Mouse (Mus musculus): ENCODE results near the gene Dzip1. TPM values are rescaled to one million over a fixed set of nuclear protein-coding genes. Genes with fewer than 3 reads are reported as not detected.
A peak's percentile ranks its signal among the peaks of the same experiment; 100 is the strongest.

The Dzip1 gene
- polyA plus RNA-seq, 1 experiment = 142 TPM

- peak; percentile 58 for DNase-seq (ENCODE audit: low read depth)
- TF ChIP-seq CTCF (IDR thresholded peaks at IDR 0.05; ENCODE audit: borderline replicate concordance, extremely low read depth, insufficient read depth, insufficient read length) = no peak
- no peak for TF ChIP-seq POLR2A (IDR thresholded peaks at IDR 0.05; ENCODE audit: borderline replicate concordance, extremely low read depth, insufficient read depth, insufficient read length, poor library complexity, severe bottlenecking)
Observed at GRCm38 (mm10) chr14:118922251-118922650, 3.0 kb downstream of the Dzip1 start.

GRCm38 (mm10) chr14:118920654-118921053 is 4.6 kb downstream of the Dzip1 start:
- no peak for DNase-seq (ENCODE audit: low read depth)
- TF ChIP-seq CTCF (IDR thresholded peaks at IDR 0.05; ENCODE audit: borderline replicate concordance, extremely low read depth, insufficient read depth, insufficient read length) (no peak), POLR2A (IDR thresholded peaks at IDR 0.05; ENCODE audit: borderline replicate concordance, extremely low read depth, insufficient read depth, insufficient read length, poor library complexity, severe bottlenecking) (no peak)

- TF ChIP-seq CTCF (IDR thresholded peaks at IDR 0.05; ENCODE audit: borderline replicate concordance, extremely low read depth, insufficient read depth, insufficient read length) (peak; percentile 57; the same call in 1 of the 2 replicates), POLR2A (IDR thresholded peaks at IDR 0.05; ENCODE audit: borderline replicate concordance, extremely low read depth, insufficient read depth, insufficient read length, poor library complexity, severe bottlenecking) (no peak)
- DNase-seq (ENCODE audit: low read depth) = peak; percentile 56
Observed at GRCm38 (mm10) chr14:118919025-118919424, 6.2 kb downstream of the Dzip1 start.

- no peak for DNase-seq (ENCODE audit: low read depth)
- TF ChIP-seq POLR2A (IDR thresholded peaks at IDR 0.05; ENCODE audit: borderline replicate concordance, extremely low read depth, insufficient read depth, insufficient read length, poor library complexity, severe bottlenecking) (no peak), CTCF (IDR thresholded peaks at IDR 0.05; ENCODE audit: borderline replicate concordance, extremely low read depth, insufficient read depth, insufficient read length) (no peak)
Observed at GRCm38 (mm10) chr14:118913651-118914050, 11.6 kb downstream of the Dzip1 start.

- DNase-seq (ENCODE audit: low read depth) = no peak
- no peak for TF ChIP-seq CTCF (IDR thresholded peaks at IDR 0.05; ENCODE audit: borderline replicate concordance, extremely low read depth, insufficient read depth, insufficient read length)
- TF ChIP-seq POLR2A (IDR thresholded peaks at IDR 0.05; ENCODE audit: borderline replicate concordance, extremely low read depth, insufficient read depth, insufficient read length, poor library complexity, severe bottlenecking) = no peak
Observed at GRCm38 (mm10) chr14:118911521-118911920, 13.7 kb downstream of the Dzip1 start.

- peak; percentile 67; the same call in 1 of the 2 replicates for TF ChIP-seq CTCF (IDR thresholded peaks at IDR 0.05; ENCODE audit: borderline replicate concordance, extremely low read depth, insufficient read depth, insufficient read length)
- no peak for TF ChIP-seq POLR2A (IDR thresholded peaks at IDR 0.05; ENCODE audit: borderline replicate concordance, extremely low read depth, insufficient read depth, insufficient read length, poor library complexity, severe bottlenecking)
- peak; percentile 70 for DNase-seq (ENCODE audit: low read depth)
Observed at GRCm38 (mm10) chr14:118910332-118911222, 14.7 kb downstream of the Dzip1 start.

GRCm38 (mm10) chr14:118909872-118910271 is 15.4 kb downstream of the Dzip1 start:
- DNase-seq (ENCODE audit: low read depth) = no peak
- TF ChIP-seq CTCF (IDR thresholded peaks at IDR 0.05; ENCODE audit: borderline replicate concordance, extremely low read depth, insufficient read depth, insufficient read length) = no peak
- TF ChIP-seq POLR2A (IDR thresholded peaks at IDR 0.05; ENCODE audit: borderline replicate concordance, extremely low read depth, insufficient read depth, insufficient read length, poor library complexity, severe bottlenecking) = no peak

- DNase-seq (ENCODE audit: low read depth) = no peak
- TF ChIP-seq CTCF (IDR thresholded peaks at IDR 0.05; ENCODE audit: borderline replicate concordance, extremely low read depth, insufficient read depth, insufficient read length) = no peak
- no peak for TF ChIP-seq POLR2A (IDR thresholded peaks at IDR 0.05; ENCODE audit: borderline replicate concordance, extremely low read depth, insufficient read depth, insufficient read length, poor library complexity, severe bottlenecking)
Observed at GRCm38 (mm10) chr14:118907592-118907991, 17.7 kb downstream of the Dzip1 start.

GRCm38 (mm10) chr14:118903867-118904562 is 21.2 kb downstream of the Dzip1 start:
- TF ChIP-seq POLR2A (IDR thresholded peaks at IDR 0.05; ENCODE audit: borderline replicate concordance, extremely low read depth, insufficient read depth, insufficient read length, poor library complexity, severe bottlenecking) (no peak), CTCF (IDR thresholded peaks at IDR 0.05; ENCODE audit: borderline replicate concordance, extremely low read depth, insufficient read depth, insufficient read length) (no peak)
- peak; percentile 89 for DNase-seq (ENCODE audit: low read depth)

GRCm38 (mm10) chr14:118903397-118903796 is 21.9 kb downstream of the Dzip1 start:
- TF ChIP-seq CTCF (IDR thresholded peaks at IDR 0.05; ENCODE audit: borderline replicate concordance, extremely low read depth, insufficient read depth, insufficient read length) = no peak
- TF ChIP-seq POLR2A (IDR thresholded peaks at IDR 0.05; ENCODE audit: borderline replicate concordance, extremely low read depth, insufficient read depth, insufficient read length, poor library complexity, severe bottlenecking) = no peak
- no peak for DNase-seq (ENCODE audit: low read depth)

GRCm38 (mm10) chr14:118900911-118901310 is 24.3 kb downstream of the Dzip1 start:
- DNase-seq (ENCODE audit: low read depth) = no peak
- TF ChIP-seq POLR2A (IDR thresholded peaks at IDR 0.05; ENCODE audit: borderline replicate concordance, extremely low read depth, insufficient read depth, insufficient read length, poor library complexity, severe bottlenecking) = no peak

All from brain, embryonic 14.5 days (tissue).